Mouse (Mus musculus): ENCODE measurements around the gene Fbxw16. TPM values are rescaled to one million over a fixed set of nuclear protein-coding genes. Genes with fewer than 3 reads are reported as not detected.
"Not testable (repeated sequence)": the region's sequence is repeated elsewhere in the genome, so short reads cannot be mapped to it uniquely, and the experiment has no call there.

Fbxw16 gene
- polyA plus RNA-seq (2012; fragmentation: generic; extraction: Trizol), result not detected

- H3K36me3 ChIP-seq (ENCODE audit: control insufficient read depth, insufficient read depth), result no peaks in the 10 kb centered on the region
- H3K79me2 ChIP-seq (ENCODE audit: control insufficient read depth, insufficient read depth), result no peaks in the 10 kb centered on the region
- H3K4me3 ChIP-seq, result no peak within 1 kb of the TSS
- no peak within 1 kb of the TSS for H3K4me2 ChIP-seq (ENCODE audit: low read depth)
- no peaks in the 10 kb centered on the region for H3K27me3 ChIP-seq (ENCODE audit: control insufficient read depth, insufficient read depth, insufficient read length)
- no peak for TF ChIP-seq MAX (IDR thresholded peaks at IDR 0.05; ENCODE audit: low read depth)
- TF ChIP-seq MYOG (IDR thresholded peaks at IDR 0.05; ENCODE audit: control insufficient read depth in 1 of 3, insufficient read depth in 1 of 3, insufficient read length in 2 of 3, low read depth in 2 of 3), result no peak
- TF ChIP-seq CEBPB (IDR thresholded peaks at IDR 0.05; ENCODE audit: insufficient read depth, poor library complexity, severe bottlenecking), result no peak
- no peak for TF ChIP-seq MYOD1 (IDR thresholded peaks at IDR 0.05; ENCODE audit: control insufficient read depth in 1 of 3, insufficient read length in 2 of 3, low read depth in 2 of 3)
- no peak for TF ChIP-seq SRF (IDR thresholded peaks at IDR 0.05; ENCODE audit: control insufficient read depth, insufficient read length, low read depth)
- TF ChIP-seq POLR2AphosphoS2 (IDR thresholded peaks at IDR 0.05; ENCODE audit: insufficient read length, low read depth), result no peak
- no peak for TF ChIP-seq REST (IDR thresholded peaks at IDR 0.05; ENCODE audit: insufficient read depth, insufficient read length)
- TF ChIP-seq E2F4 (IDR thresholded peaks at IDR 0.05; ENCODE audit: insufficient read depth), result no peak
- no peak for TF ChIP-seq POLR2A (IDR thresholded peaks at IDR 0.05; ENCODE audit: insufficient read length, low read depth)
- no peak for TF ChIP-seq TCF12 (IDR thresholded peaks at IDR 0.05; ENCODE audit: insufficient read depth, poor library complexity, severe bottlenecking)
- no peak for TF ChIP-seq USF1 (IDR thresholded peaks at IDR 0.05; ENCODE audit: low read depth)
- TF ChIP-seq TCF3 (IDR thresholded peaks at IDR 0.05; ENCODE audit: insufficient read length, low read depth), result no peak
- no peak within 1 kb of the TSS for H3ac ChIP-seq (ENCODE audit: control insufficient read depth, insufficient read length)
Observed at GRCm38 (mm10) chr9:109449040-109449439, at the start of gene Fbxw16. Gene Fbxw16 (minus strand): TSS chr9:109449140.

DNA sequence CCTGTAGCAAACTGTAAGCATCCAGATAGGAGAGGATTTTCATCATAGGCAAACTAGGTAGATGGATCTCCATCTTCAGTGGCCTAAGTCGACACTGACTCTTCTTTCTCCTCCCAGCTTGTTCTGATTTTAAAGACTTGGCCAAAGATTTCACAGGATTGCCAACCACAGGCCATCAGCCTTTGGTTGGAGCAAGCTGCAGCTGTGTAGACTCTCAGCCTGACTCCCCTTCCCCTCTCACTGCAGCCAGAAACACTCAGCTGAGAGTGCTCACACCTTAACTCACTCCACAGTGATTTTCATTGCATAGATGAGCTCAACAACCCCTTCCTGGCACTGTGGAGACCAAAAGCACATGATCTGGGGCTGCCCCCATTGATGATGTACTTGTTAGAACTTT, 46.8 kb upstream of the Fbxw16 start, which contains the start of gene Fbxw19:
Gene Fbxw19 (minus strand): TSS at position 101 of the 400 bp plus-strand sequence.
- not testable (repeated sequence) for H3K27me3 ChIP-seq (ENCODE audit: control insufficient read depth, insufficient read depth, insufficient read length); H3K4me2 ChIP-seq (ENCODE audit: low read depth); H3K4me3 ChIP-seq; H3K79me2 ChIP-seq (ENCODE audit: control insufficient read depth, insufficient read depth); H3K36me3 ChIP-seq (ENCODE audit: control insufficient read depth, insufficient read depth); H3ac ChIP-seq (ENCODE audit: control insufficient read depth, insufficient read length)

DNA sequence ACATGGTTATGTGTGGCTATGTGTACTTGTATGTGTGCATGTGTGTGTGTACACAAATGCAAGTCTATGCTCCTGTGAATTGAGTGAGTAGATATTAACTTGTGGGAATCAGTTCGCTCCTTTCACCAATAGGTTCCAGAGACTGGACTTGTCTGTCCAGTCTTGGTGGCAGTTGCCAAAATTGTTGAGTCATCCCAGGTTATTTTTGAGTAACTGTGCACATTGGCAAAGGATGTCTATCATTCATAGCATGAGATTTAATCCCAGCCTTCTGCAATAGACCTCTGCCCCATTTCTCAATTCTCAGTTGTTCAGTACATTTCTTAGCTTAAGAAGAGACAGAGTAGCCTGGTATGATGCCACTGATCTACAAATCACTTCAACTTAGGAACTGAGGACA, 16.0 kb downstream of the Fbxw16 start:
- Histone ChIP-seq H3K4me3 (no peak overlapping the region), H3ac (ENCODE audit: control insufficient read depth, insufficient read length) (no peak overlapping the region), H3K27me3 (ENCODE audit: control insufficient read depth, insufficient read depth, insufficient read length) (no peaks in the 10 kb centered on the region), H3K36me3 (ENCODE audit: control insufficient read depth, insufficient read depth) (no peaks in the 10 kb centered on the region), H3K79me2 (ENCODE audit: control insufficient read depth, insufficient read depth) (no peaks in the 10 kb centered on the region), H3K4me2 (ENCODE audit: low read depth) (no peak overlapping the region)
- TF ChIP-seq MAX (IDR thresholded peaks at IDR 0.05; ENCODE audit: low read depth), result no peak
- no peak for TF ChIP-seq USF1 (IDR thresholded peaks at IDR 0.05; ENCODE audit: low read depth)
- TF ChIP-seq REST (IDR thresholded peaks at IDR 0.05; ENCODE audit: insufficient read depth, insufficient read length), result no peak
- no peak for TF ChIP-seq POLR2AphosphoS2 (IDR thresholded peaks at IDR 0.05; ENCODE audit: insufficient read length, low read depth)
- TF ChIP-seq MYOD1 (IDR thresholded peaks at IDR 0.05; ENCODE audit: control insufficient read depth in 1 of 3, insufficient read length in 2 of 3, low read depth in 2 of 3), result no peak
- TF ChIP-seq MYOG (IDR thresholded peaks at IDR 0.05; ENCODE audit: control insufficient read depth in 1 of 3, insufficient read depth in 1 of 3, insufficient read length in 2 of 3, low read depth in 2 of 3), result no peak
- TF ChIP-seq E2F4 (IDR thresholded peaks at IDR 0.05; ENCODE audit: insufficient read depth), result no peak
- TF ChIP-seq TCF3 (IDR thresholded peaks at IDR 0.05; ENCODE audit: insufficient read length, low read depth), result no peak
- TF ChIP-seq TCF12 (IDR thresholded peaks at IDR 0.05; ENCODE audit: insufficient read depth, poor library complexity, severe bottlenecking), result no peak
- no peak for TF ChIP-seq CEBPB (IDR thresholded peaks at IDR 0.05; ENCODE audit: insufficient read depth, poor library complexity, severe bottlenecking)
- TF ChIP-seq POLR2A (IDR thresholded peaks at IDR 0.05; ENCODE audit: insufficient read length, low read depth), result no peak
- TF ChIP-seq SRF (IDR thresholded peaks at IDR 0.05; ENCODE audit: control insufficient read depth, insufficient read length, low read depth), result no peak

DNA sequence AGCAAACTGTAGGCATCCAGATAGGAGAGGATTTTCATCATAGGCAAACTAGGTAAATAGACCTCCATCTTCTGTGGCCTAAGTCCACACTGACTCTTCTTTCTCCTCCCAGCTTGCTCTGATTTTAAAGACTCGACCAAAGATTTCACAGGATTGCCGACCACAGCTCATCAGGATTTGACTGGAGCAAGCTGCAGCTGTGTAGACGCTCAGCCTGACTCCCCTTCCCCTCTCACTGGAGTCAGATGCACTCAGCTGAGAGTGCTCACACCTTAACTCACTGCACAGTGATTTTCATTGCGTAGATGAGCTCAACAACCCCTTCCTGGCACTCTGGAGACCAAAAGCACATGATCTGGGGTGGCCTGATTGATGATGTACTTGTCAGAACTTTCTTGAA, 44.7 kb downstream of the Fbxw16 start, which contains the start of gene Fbxw22:
Gene Fbxw22 (minus strand): TSS at position 101 of the 400 bp plus-strand sequence.
- H3ac ChIP-seq (ENCODE audit: control insufficient read depth, insufficient read length); H3K27me3 ChIP-seq (ENCODE audit: control insufficient read depth, insufficient read depth, insufficient read length); H3K4me2 ChIP-seq (ENCODE audit: low read depth); H3K36me3 ChIP-seq (ENCODE audit: control insufficient read depth, insufficient read depth); H3K79me2 ChIP-seq (ENCODE audit: control insufficient read depth, insufficient read depth); H3K4me3 ChIP-seq: not testable (repeated sequence)

Other genes starting within 250 kb of the Fbxw16 start
- gene Fbxw20, start 214.4 kb downstream of the Fbxw16 start, polyA plus RNA-seq (2012; fragmentation: generic; extraction: Trizol), result not detected
- not detected for gene Fbxw14, start 161.5 kb downstream of the Fbxw16 start, polyA plus RNA-seq (2012; fragmentation: generic; extraction: Trizol)
- gene Fbxw28, start 109.5 kb downstream of the Fbxw16 start, polyA plus RNA-seq (2012; fragmentation: generic; extraction: Trizol), result not detected
- not detected for gene Fbxw22, start 44.8 kb downstream of the Fbxw16 start, polyA plus RNA-seq (2012; fragmentation: generic; extraction: Trizol)
- not detected for gene Fbxw19, start 46.7 kb upstream of the Fbxw16 start, polyA plus RNA-seq (2012; fragmentation: generic; extraction: Trizol)
- not detected for gene Fbxw15, start 119.1 kb upstream of the Fbxw16 start, polyA plus RNA-seq (2012; fragmentation: generic; extraction: Trizol)
- not detected for gene Fbxw24, start 176.9 kb upstream of the Fbxw16 start, polyA plus RNA-seq (2012; fragmentation: generic; extraction: Trizol)
- gene Fbxw25, start 215.5 kb upstream of the Fbxw16 start, polyA plus RNA-seq (2012; fragmentation: generic; extraction: Trizol), result not detected

All from myocyte (in vitro differentiated cells).